Mouse (Mus musculus) lung, adult 2 months (tissue): ENCODE results near the gene Avpr1b. TPM values are rescaled to one million over a fixed set of nuclear protein-coding genes. Genes with fewer than 3 reads are reported as not detected.
A peak's percentile ranks its signal among the peaks of the same experiment; 100 is the strongest.
"Not testable (repeated sequence)": the region's sequence is repeated elsewhere in the genome, so short reads cannot be mapped to it uniquely, and the experiment has no call there.

Experiments used
- DNase-seq: peaks from one replicate; pipeline ENCODE4 v3.0.0; 2022
- H3K4me1 ChIP-seq: fragments of 200-500 bp; 2 replicates; pipeline ENCODE4 v1.6.1; 2011; ENCODE audit warnings: low read length; ENCODE audit not compliant: control insufficient read depth, insufficient read depth
- H3K4me3 ChIP-seq: fragments of 200-500 bp; replicated peaks from 2 replicates; pipeline ENCODE3; 2011; ENCODE audit warnings: low read depth, mild to moderate bottlenecking, control low read depth, low read length; ENCODE audit errors: extremely low read depth
- CTCF ChIP-seq: fragments of 200-500 bp; IDR thresholded peaks from 2 replicates; pipeline ENCODE4 v1.5.1; 2011; ENCODE audit warnings: mild to moderate bottlenecking, low read length, control low read depth; ENCODE audit not compliant: insufficient read depth
- POLR2A ChIP-seq: fragments of 200-500 bp; IDR thresholded peaks from 2 replicates; pipeline ENCODE4 v1.6.1; 2011; ENCODE audit warnings: low read depth, mild to moderate bottlenecking, control low read depth, low read length, borderline replicate concordance; ENCODE audit errors: extremely low read depth
- WGBS: fragments of 180-500 bp; shearing (Covaris S2); methylation state at CpG from one replicate; pipeline ENCODE4 v1.1.7; 2018; 5-methylcytosine and 5-hydroxymethylcytosine counted together
- polyA plus RNA-seq: library from polyadenylated mRNA; depleted of rRNA; stranded (reverse); fragments of >200 nt; gene quantifications from 2 replicates; pipeline ENCODE4 v1.2.3, GENCODE M21; 2012

Gene Avpr1b
- polyA plus RNA-seq, 1 experiment, result not detected

DNA sequence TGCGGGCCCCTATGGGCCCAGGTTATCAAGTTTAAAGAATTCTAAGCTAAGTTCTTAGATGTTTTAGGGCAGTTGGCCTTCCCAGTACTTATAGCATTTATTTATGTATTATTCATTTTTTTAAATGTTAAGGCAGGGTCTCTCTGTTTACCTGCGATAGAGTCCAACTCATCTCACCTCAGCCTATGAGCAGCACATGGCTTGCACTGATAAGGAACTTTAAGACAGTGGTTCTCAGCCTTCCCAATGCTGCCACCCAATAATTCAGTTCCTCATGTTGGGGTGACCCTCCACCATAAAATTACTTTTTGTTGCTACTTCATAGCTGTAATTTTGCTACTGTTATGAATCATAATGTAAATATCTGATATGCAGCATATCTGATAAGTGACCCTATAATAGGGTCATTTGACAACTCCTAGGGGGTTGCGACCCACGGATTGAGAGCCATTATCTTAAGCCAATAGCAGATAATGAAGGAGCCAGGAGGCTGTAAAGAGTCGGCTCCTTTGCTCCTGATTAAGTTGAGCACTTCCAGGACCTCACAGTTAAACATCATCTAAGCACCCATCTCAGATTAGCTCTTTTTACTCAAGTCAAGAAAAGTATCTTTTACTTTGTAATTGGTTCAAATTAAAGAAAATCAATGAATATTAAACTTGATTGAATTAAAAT lies 17.6 kb downstream of the Avpr1b start:
- WGBS, result 66% methylated on average over 5 of the region's 5 CpGs
- H3K4me1 ChIP-seq, result no peaks in the 10 kb centered on the region
- no peak for TF ChIP-seq POLR2A
- no peak for TF ChIP-seq CTCF
- no peak overlapping the region for H3K4me3 ChIP-seq
- DNase-seq, result no peak

DNA sequence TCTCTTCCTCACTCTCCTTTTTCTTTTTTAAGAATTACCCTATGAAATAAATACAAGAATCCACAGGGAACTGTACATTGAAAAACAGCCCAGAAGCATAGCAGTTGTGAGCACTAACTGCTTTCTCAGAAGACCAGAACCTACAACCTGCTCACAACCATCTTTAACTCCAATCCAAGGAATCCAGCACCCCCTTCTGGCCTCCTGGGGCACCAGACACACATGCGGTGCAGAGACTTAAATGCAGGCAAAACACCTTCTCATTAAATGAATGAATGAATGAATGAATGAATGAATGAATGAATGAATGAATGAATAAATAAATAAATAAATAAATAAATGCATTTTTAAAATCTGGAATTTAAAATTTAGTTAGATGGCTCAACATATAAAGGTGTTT lies 19.5 kb downstream of the Avpr1b start:
- DNase-seq, result no peak
- 80% methylated on average over 1 of the region's 1 CpGs for WGBS
- no peak overlapping the region for H3K4me3 ChIP-seq
- H3K4me1 ChIP-seq, result no peaks in the 10 kb centered on the region
- TF ChIP-seq CTCF, result no peak
- TF ChIP-seq POLR2A, result no peak

DNA sequence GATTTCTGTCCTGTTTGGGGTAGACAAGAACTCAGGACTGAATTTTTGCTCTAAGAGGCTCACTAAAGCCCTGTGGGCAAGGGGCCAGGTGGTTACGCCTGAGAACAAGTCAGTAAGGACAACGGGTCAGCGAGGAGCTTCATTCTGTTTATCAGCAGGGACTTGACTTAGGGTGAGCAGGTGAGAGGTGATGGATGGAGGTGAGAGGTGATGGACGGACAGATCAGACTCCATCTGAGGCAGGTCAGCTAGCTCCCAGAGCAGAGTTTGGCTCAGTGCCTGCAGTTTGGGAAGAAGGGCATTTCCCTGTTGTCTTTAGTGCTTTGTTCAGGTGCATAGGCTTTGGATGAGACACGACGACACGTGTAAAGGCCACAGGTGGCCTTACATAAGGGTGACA lies 20.3 kb downstream of the Avpr1b start:
- no peaks in the 10 kb centered on the region for H3K4me1 ChIP-seq
- no peak for DNase-seq
- 72% methylated on average over 7 of the region's 7 CpGs for WGBS
- TF ChIP-seq POLR2A, result no peak
- TF ChIP-seq CTCF, result no peak
- no peak overlapping the region for H3K4me3 ChIP-seq

DNA sequence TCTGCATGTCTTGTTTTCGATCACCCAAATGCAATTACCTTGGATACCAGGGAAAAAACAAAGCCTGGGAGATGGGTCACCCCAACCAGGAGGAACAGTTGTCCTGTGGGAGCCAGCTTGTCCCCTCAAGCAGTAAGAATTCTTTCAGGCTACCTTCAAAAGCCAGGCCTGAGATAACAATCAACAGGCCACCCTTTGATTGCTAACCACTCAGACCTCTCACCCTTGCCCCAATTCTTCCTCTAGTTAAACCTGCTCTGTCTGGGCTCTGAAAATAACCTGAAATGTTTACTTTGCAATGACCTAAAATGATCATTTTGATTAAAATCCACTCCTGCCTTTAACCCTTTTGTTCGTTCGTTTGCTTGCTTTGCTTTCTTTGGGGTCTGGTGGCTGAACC lies 24.6 kb downstream of the Avpr1b start:
- TF ChIP-seq CTCF (no peak), POLR2A (no peak)
- WGBS, result 68% methylated on average over 3 of the region's 3 CpGs
- no peaks in the 10 kb centered on the region for H3K4me1 ChIP-seq
- no peak for DNase-seq
- no peak overlapping the region for H3K4me3 ChIP-seq

DNA sequence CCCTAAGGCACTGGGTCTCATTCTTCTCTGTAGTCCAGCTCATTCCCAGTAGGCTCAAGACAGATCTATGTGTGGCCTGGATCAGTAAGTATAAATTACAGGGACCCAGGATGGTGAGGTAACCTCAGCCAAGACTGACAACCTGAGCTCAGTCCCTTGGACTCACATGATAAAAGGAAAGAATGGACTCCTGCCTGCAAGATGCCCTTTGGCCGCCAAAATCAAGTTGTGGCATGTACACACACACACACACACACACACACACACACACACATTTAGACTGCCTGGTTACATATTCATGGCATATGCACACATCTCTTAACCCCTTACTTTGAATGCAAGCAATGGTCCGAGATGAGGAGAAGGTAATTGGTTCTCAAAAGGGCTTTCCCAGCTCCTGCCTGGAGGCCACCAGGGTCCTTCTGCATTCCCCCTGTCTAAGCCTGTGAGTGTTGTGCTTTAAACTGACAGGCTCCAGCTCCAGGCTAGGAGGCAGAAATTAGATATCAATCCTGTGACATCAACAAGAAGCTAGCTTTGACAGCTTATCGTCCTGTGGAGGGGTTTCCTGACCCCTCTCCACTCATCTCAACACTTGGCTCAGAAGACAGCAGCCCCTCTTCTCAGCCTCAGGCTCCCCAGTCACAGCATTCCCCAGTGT lies 25.3 kb downstream of the Avpr1b start:
- WGBS, result 56% methylated on average over 3 of the region's 3 CpGs
- H3K4me1 ChIP-seq, result no peaks in the 10 kb centered on the region
- TF ChIP-seq CTCF, result no peak
- H3K4me3 ChIP-seq, result no peak overlapping the region
- DNase-seq, result no peak

DNA sequence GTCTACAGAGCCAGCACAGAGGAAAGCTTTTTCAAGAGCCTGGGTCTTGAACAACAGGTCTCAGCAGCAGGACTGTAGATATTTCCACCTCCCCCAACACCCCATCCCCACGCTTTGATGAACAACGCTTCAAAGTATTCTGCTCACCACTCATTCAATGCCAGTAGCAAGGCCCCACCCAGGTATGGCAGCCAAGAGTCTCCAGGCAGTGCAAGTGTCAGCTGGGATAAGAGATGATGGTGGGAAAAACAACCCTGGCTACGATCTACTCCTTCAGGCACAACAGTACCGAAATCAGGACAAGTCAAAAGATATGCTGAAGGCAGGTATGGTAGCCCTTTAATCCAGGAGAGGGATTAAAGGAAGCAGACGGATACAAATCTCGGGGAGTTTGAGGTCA lies 27.2 kb downstream of the Avpr1b start:
- 81% methylated on average over 6 of the region's 6 CpGs for WGBS
- Histone ChIP-seq H3K4me3 (no peak overlapping the region), H3K4me1 (no peaks in the 10 kb centered on the region)
- DNase-seq, result no peak
- TF ChIP-seq CTCF, result no peak
- no peak for TF ChIP-seq POLR2A

DNA sequence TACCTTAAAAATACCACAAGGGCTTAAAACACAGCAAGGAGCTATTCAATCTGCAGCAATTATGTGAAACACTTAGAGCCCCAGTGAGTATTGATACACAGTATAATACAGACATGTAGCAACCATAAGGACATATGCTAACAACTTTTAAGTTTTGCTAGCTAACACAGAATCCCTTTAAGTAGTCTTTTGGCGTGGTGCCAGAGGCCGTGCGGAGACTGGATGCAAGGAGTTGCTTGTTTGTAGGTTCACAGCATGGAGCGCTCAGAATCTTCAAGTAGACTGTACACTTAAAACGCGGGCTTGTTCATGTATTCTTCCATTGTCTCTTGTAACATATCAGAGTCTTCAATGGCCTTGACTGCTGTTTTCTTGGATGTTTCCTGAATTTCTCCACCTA lies 33.2 kb downstream of the Avpr1b start:
- H3K4me3 ChIP-seq, DNase-seq, H3K4me1 ChIP-seq: not testable (repeated sequence)
- WGBS, result 52% methylated on average over 6 of the region's 6 CpGs

DNA sequence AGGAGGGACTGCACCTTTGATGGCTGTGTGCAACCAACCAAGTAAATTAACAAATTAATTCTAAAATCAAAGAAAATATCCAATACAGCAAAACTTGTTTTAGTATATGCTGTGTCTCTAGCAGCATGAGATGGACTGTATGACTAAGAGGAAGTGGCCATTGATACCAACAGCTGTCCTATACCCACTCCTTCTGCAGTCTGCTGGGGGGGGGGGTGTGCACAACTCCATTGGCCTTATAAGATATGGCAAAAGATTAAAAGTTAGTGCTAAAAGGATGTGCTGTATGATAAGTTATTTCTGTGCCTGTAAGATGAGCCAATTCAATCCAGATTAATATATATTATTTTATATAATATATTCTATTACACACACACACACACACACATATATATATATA lies 35.5 kb downstream of the Avpr1b start:
- TF ChIP-seq CTCF, result no peak
- TF ChIP-seq POLR2A, result no peak
- DNase-seq, result no peak
- H3K4me1 ChIP-seq, result no peaks in the 10 kb centered on the region
- no peak overlapping the region for H3K4me3 ChIP-seq

DNA sequence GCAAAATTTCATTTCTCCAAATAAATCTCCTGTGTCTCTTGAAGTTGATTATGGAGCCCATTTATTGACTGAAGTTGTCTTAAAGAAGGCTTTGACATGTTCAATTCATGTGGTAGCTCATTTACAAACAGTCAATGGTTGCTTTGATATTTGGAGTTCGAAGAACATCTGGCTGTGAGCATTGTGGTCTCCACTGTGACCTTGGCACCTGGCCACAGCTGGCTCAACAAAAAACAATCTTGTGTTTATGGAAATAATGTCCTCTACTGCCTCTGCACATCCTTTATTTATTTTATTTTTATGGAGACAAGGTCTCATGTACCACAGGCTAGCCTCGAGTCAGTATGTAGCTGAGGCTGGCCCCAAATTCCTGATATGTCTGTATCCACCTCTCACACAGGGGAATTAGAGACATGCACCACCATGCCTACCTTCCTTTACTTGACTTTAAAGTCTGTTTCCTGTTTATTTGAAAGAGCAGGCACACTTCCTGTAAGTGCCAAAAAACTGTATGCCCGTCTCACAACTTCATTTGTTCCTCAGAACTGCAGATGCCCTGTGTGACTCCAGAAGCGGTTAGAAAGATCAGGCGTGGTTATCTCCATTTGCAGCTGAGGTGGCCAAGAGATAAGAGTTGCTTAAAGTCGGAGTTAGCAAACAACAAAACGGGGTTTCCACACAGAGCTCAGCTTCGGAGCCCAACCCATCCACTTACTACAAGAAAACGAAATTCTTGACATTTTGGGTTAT lies 38.9 kb downstream of the Avpr1b start, which contains the start of gene Ctse:
Gene Ctse, plus strand, starts transcription at position 516 of the 750 bp plus-strand sequence.
- no peaks in the 10 kb centered on the region for H3K4me1 ChIP-seq
- WGBS, result 19% methylated on average over 9 of the region's 9 CpGs
- no peak for DNase-seq
- H3K4me3 ChIP-seq, result peak within 1 kb of the TSS; percentile 9
- TF ChIP-seq POLR2A (no peak), CTCF (no peak)
